Mouse (Mus musculus): Measurements from ENCODE around the gene Agap3. TPM values are rescaled to one million over a fixed set of nuclear protein-coding genes. Genes with fewer than 3 reads are reported as not detected.
A peak's percentile ranks its signal among the peaks of the same experiment; 100 is the strongest.

The Agap3 gene
- polyA plus RNA-seq, 1 experiment from 2014 or later: 21.9 TPM

- H3K9me3 ChIP-seq (ENCODE audit: control insufficient read depth, low read length): no peaks in the 10 kb centered on the region
- H3K27me3 ChIP-seq (ENCODE audit: control insufficient read depth, insufficient read depth, low read length): no peaks in the 10 kb centered on the region
- no peaks in the 10 kb centered on the region for H3K4me1 ChIP-seq (replicated peaks; ENCODE audit: control insufficient read depth, insufficient read depth)
- TF ChIP-seq EP300 (optimal IDR thresholded peaks at IDR 0.05) (no peak), CTCF (IDR thresholded peaks at IDR 0.05; ENCODE audit: low read depth) (no peak)
- DNase-seq (ENCODE audit: low spot score) (peak; percentile 61), ATAC-seq (ENCODE audit: low FRiP score, low TSS enrichment) (peak; percentile 36)
- no peak overlapping the region for H3K4me3 ChIP-seq (ENCODE audit: low read depth, low read length)
- H3K27ac ChIP-seq (replicated peaks): no peak overlapping the region
- WGBS: 62% methylated on average over 38 of the region's 41 CpGs
- H3K9ac ChIP-seq (ENCODE audit: low read length): no peak overlapping the region
- no peak overlapping the region for H3K4me2 ChIP-seq (replicated peaks; ENCODE audit: low read depth)
- H3K36me3 ChIP-seq (ENCODE audit: control insufficient read depth, insufficient read depth, low read length): peaks cover 49% of the 10 kb centered on the region
Observed at GRCm38 (mm10) chr5:24482247-24483079, 30.5 kb downstream of the Agap3 start.

GRCm38 (mm10) chr5:24483326-24483725, 31.3 kb downstream of the Agap3 start:
- H3K9me3 ChIP-seq (ENCODE audit: control insufficient read depth, low read length): no peaks in the 10 kb centered on the region
- peak; percentile 92 for TF ChIP-seq CTCF (IDR thresholded peaks at IDR 0.05; ENCODE audit: low read depth)
- TF ChIP-seq EP300 (optimal IDR thresholded peaks at IDR 0.05): no peak
- peak; percentile 87 for DNase-seq (ENCODE audit: low spot score)
- 25% methylated on average over 11 of the region's 11 CpGs for WGBS
- no peak overlapping the region for H3K27ac ChIP-seq (replicated peaks)
- ATAC-seq (ENCODE audit: low FRiP score, low TSS enrichment): peak; percentile 77
- no peak overlapping the region for H3K9ac ChIP-seq (ENCODE audit: low read length)
- no peaks in the 10 kb centered on the region for H3K27me3 ChIP-seq (ENCODE audit: control insufficient read depth, insufficient read depth, low read length)
- no peak overlapping the region for H3K4me3 ChIP-seq (ENCODE audit: low read depth, low read length)
- no peak overlapping the region for H3K4me2 ChIP-seq (replicated peaks; ENCODE audit: low read depth)
- peaks cover 43% of the 10 kb centered on the region for H3K36me3 ChIP-seq (ENCODE audit: control insufficient read depth, insufficient read depth, low read length)
- no peaks in the 10 kb centered on the region for H3K4me1 ChIP-seq (replicated peaks; ENCODE audit: control insufficient read depth, insufficient read depth)

- no peak for DNase-seq (ENCODE audit: low spot score)
- H3K27ac ChIP-seq (replicated peaks): no peak overlapping the region
- no peak overlapping the region for H3K4me2 ChIP-seq (replicated peaks; ENCODE audit: low read depth)
- WGBS: 63% methylated on average over 22 of the region's 22 CpGs
- no peak overlapping the region for H3K9ac ChIP-seq (ENCODE audit: low read length)
- H3K4me3 ChIP-seq (ENCODE audit: low read depth, low read length): no peak overlapping the region
- no peak for ATAC-seq (ENCODE audit: low FRiP score, low TSS enrichment)
- H3K27me3 ChIP-seq (ENCODE audit: control insufficient read depth, insufficient read depth, low read length): no peaks in the 10 kb centered on the region
- peaks cover 36% of the 10 kb centered on the region for H3K36me3 ChIP-seq (ENCODE audit: control insufficient read depth, insufficient read depth, low read length)
- no peaks in the 10 kb centered on the region for H3K9me3 ChIP-seq (ENCODE audit: control insufficient read depth, low read length)
- TF ChIP-seq EP300 (optimal IDR thresholded peaks at IDR 0.05) (no peak), CTCF (IDR thresholded peaks at IDR 0.05; ENCODE audit: low read depth) (no peak)
- no peaks in the 10 kb centered on the region for H3K4me1 ChIP-seq (replicated peaks; ENCODE audit: control insufficient read depth, insufficient read depth)
Observed at GRCm38 (mm10) chr5:24484963-24485362, 33.0 kb downstream of the Agap3 start.

GRCm38 (mm10) chr5:24486097-24486496, 34.1 kb downstream of the Agap3 start:
- ATAC-seq (ENCODE audit: low FRiP score, low TSS enrichment) (no peak), DNase-seq (ENCODE audit: low spot score) (peak; percentile 86)
- 4% methylated on average over 8 of the region's 8 CpGs for WGBS
- TF ChIP-seq CTCF (IDR thresholded peaks at IDR 0.05; ENCODE audit: low read depth) (peak; percentile 91), EP300 (optimal IDR thresholded peaks at IDR 0.05) (no peak)
- Histone ChIP-seq H3K9me3 (ENCODE audit: control insufficient read depth, low read length) (no peaks in the 10 kb centered on the region), H3K4me1 (replicated peaks; ENCODE audit: control insufficient read depth, insufficient read depth) (no peaks in the 10 kb centered on the region), H3K36me3 (ENCODE audit: control insufficient read depth, insufficient read depth, low read length) (peaks cover 41% of the 10 kb centered on the region), H3K4me2 (replicated peaks; ENCODE audit: low read depth) (no peak overlapping the region), H3K27me3 (ENCODE audit: control insufficient read depth, insufficient read depth, low read length) (no peaks in the 10 kb centered on the region), H3K4me3 (ENCODE audit: low read depth, low read length) (no peak overlapping the region), H3K27ac (replicated peaks) (no peak overlapping the region), H3K9ac (ENCODE audit: low read length) (no peak overlapping the region)

GRCm38 (mm10) chr5:24486738-24487137, 34.8 kb downstream of the Agap3 start:
- TF ChIP-seq CTCF (IDR thresholded peaks at IDR 0.05; ENCODE audit: low read depth) (no peak), EP300 (optimal IDR thresholded peaks at IDR 0.05) (no peak)
- Histone ChIP-seq H3K4me1 (replicated peaks; ENCODE audit: control insufficient read depth, insufficient read depth) (no peaks in the 10 kb centered on the region), H3K4me2 (replicated peaks; ENCODE audit: low read depth) (no peak overlapping the region), H3K36me3 (ENCODE audit: control insufficient read depth, insufficient read depth, low read length) (peaks cover 38% of the 10 kb centered on the region), H3K9me3 (ENCODE audit: control insufficient read depth, low read length) (no peaks in the 10 kb centered on the region), H3K9ac (ENCODE audit: low read length) (no peak overlapping the region), H3K27ac (replicated peaks) (no peak overlapping the region), H3K27me3 (ENCODE audit: control insufficient read depth, insufficient read depth, low read length) (no peaks in the 10 kb centered on the region), H3K4me3 (ENCODE audit: low read depth, low read length) (no peak overlapping the region)
- DNase-seq (ENCODE audit: low spot score) (no peak), ATAC-seq (ENCODE audit: low FRiP score, low TSS enrichment) (no peak)
- WGBS: 91% methylated on average over 5 of the region's 5 CpGs

GRCm38 (mm10) chr5:24490413-24490920, 38.5 kb downstream of the Agap3 start:
- no peaks in the 10 kb centered on the region for H3K4me1 ChIP-seq (replicated peaks; ENCODE audit: control insufficient read depth, insufficient read depth)
- DNase-seq (ENCODE audit: low spot score) (no peak), ATAC-seq (ENCODE audit: low FRiP score, low TSS enrichment) (no peak)
- no peak overlapping the region for H3K9ac ChIP-seq (ENCODE audit: low read length)
- no peak overlapping the region for H3K4me2 ChIP-seq (replicated peaks; ENCODE audit: low read depth)
- 81% methylated on average over 14 of the region's 14 CpGs for WGBS
- H3K27me3 ChIP-seq (ENCODE audit: control insufficient read depth, insufficient read depth, low read length): no peaks in the 10 kb centered on the region
- H3K27ac ChIP-seq (replicated peaks): no peak overlapping the region
- H3K4me3 ChIP-seq (ENCODE audit: low read depth, low read length): no peak overlapping the region
- H3K9me3 ChIP-seq (ENCODE audit: control insufficient read depth, low read length): no peaks in the 10 kb centered on the region
- no peak for TF ChIP-seq EP300 (optimal IDR thresholded peaks at IDR 0.05)
- no peak for TF ChIP-seq CTCF (IDR thresholded peaks at IDR 0.05; ENCODE audit: low read depth)
- peaks cover 32% of the 10 kb centered on the region for H3K36me3 ChIP-seq (ENCODE audit: control insufficient read depth, insufficient read depth, low read length)

Measured in stomach, postnatal 0 days (tissue).